Mouse (Mus musculus): Measurements from ENCODE around the gene Rin1.
"Not testable (repeated sequence)": the region's sequence is repeated elsewhere in the genome, so short reads cannot be mapped to it uniquely, and the experiment has no call there.

Gene Rin1

DNA sequence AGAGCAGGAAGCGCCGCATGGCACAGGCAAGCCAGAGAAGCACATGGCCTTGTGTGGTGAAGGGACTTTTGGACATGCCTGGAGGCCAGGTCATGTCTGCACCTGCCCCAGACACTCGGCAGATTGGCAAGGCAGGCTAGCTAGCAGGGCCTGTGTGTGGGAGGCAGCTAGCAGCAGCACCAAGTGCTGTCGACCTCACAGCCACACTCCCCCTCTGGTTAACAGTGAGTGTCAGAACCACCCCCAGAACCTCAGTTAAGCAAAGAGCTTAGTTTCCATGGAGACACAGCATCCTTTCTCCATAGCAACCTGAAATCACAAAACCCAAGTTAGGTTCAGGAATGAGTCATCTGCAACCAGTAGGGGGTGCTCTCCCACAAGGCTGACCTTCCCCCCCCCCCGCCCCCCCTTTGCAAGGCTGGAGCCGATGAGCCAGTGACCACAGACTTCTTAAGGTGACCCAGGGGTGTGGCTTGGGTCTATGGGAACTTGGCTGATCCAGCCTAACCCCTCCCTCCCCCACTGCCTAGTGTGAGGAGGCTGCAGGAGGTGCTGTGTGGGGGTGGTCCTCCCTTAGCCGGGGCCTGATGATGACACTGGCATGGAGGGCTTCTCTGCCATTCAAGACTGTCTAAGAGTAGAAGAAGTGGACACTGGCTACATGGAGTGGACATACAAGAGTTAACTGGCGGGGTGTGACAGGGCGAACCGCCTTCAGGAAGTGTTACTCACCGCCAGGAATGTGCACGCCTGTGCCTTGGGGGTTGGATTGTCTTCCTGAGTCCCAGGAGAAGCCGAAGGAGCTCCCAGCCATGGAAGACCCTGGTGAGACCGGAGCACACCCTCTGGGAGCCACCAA is at the start of gene Rin1:
Rin1 (plus strand) TSS at position 435 of the 859 bp plus-strand sequence.
- DNase-seq: no peak

DNA sequence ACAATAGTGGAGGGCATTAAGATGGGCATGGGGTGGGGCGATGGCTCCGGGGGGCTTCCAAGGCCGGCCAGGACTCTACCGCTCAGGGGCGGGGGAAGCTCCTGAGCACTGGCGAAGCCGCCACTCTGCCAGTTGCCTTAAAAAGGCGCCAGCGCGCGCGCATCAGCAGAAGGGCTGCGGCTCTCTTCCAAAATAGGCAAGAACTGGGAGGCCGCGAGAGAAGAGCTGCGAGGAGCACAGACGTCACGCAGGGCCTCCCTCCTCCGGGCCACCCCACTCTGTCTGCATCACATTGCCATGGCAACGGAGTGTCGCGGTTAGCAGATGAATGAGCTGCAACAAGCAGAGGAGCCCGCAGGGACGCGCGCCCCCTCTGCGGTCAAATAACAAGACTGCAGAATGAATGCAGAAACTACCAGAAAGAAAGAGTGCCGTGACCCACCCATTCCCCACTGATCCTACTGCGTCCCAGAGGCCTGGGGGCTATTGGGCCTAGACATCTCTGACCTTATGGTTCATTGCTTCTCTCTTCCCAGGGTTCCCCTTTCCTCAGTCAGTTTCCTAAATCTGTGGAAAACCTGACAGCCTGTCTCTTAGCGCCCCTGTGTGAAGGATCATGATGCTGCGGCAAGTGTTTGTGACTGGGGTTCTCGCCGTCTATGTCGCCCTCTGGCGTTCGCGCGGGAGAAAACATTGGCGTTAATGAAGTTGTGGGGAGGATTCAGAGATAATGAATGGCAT is 48.4 kb upstream of the Rin1 start:
- DNase-seq: peak; percentile 46 to 67

DNA sequence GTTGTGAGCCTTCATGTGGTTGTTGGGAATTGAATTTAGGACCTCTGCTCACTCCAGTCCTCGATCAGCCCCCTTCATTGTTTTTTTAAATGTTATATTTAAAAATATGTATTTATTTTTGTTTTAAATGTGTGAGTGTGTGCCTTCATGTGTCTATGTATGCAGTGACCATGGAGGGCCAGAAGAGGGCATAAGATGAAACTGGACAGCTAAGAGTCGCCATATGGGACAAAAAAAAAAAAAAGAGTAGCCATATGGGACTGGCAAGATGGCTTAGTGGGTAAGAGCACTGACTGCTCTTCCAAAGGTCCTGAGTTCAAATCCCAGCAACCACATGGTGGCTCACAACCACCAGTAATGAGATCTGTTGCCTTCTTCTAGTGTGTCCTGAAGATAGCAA is 46.6 kb upstream of the Rin1 start:
- DNase-seq: not testable (repeated sequence)

DNA sequence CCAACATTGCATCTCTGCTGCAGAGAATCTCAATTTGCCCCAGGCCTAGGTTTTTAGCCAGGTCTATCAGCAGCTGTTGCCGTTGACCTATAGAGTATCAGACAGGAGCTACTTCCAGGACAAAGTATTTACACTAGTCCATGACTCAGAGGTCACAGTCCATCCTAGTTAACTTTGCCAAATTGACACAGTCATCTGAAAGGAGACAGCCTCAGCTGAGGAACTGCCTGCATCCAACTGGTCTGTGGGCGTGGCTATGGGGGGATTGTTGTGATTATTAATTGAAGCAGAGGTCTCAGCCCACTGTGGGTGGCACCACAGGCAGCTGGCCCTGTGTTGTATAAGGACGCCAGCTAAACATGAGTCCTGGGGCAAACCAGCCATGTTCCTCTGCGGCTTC is 45.4 kb upstream of the Rin1 start:
- DNase-seq: no peak

DNA sequence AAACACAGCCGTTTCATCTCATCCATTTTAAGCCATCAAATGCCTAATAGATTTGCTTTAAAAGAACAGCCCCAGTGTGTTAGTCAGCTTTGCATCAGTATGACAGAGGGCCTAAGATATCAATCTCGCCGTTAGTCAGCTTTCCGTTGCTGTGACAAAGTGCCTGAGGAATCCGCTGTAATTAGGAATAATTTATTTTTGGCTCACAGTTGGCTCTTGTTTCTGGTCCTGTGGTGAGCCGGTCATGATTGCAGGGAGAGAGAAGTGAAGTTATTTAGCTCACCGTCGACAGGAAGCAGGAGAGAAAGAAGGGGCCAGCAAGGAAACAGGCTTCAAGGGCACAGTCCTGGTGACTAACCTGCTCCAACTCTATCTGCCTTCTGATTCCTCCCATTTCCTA is 37.1 kb upstream of the Rin1 start:
- DNase-seq: no peak

DNA sequence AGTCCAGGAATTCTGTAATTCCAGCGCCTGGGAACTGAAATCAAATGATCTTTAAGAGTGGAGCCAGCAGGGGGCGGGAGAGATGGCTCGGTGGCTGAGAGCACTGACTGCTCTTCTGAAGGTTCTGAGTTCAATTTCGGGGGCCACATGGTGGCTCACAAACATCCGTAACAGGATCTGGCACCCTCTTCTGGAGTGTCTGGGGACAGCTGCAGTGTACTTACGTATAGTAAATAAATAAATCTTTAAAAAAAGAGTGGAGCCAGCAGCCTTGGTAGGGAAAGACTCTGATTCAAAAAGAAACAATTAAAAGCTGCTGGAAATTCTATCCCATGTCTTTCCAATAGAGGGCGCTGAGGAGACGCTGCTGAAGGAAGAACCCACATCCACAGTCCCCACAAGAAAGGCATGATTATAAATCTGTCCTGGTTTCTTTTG is 35.3 kb upstream of the Rin1 start:
- DNase-seq: peak in 1 of 2 experiments; percentile 26

DNA sequence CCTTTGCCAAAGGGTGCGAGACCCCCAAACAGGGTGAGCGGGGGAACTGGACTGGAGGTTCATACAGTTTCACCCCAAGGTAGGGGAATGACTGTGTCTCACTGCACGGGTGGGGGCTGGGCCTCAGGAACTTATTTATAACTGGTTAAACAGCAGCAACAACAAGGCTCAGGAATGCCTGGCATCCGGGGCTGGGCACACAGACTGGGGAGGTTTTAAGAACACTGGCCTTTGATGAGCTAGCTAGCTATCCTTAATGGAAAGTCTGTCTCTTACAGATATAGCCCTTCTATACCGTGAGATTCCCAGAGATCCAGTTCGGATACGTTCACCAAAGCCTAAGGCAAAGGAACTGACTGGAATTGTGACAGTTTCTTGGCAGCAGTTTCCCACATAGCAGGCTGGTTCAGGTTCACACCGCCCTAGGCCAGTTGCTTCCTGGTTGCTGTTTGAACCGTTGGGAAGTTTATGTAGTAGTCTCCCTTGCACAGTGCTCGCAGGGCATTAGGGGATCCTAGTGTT is 34.0 kb upstream of the Rin1 start:
- no peak for DNase-seq

DNA sequence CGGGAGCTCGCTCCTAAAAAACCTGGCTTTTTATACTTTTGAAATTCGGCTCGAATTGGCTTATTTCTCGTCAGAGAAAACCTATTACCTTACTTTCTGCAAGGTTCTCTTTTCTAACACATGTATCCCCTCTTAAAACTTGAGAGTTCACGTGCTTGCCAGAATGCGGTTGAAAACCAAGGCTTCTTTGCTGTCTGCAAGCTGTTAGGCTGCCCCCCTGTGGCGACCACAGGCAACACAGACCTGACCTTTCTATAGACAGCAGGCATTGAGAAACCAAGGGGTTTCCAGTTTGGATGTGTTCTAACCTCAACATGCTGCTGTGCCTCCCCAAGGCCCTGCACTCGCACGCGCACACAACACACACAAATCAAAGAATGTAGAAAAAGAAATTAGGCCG is 33.5 kb upstream of the Rin1 start:
- peak; percentile 44 to 74 for DNase-seq

DNA sequence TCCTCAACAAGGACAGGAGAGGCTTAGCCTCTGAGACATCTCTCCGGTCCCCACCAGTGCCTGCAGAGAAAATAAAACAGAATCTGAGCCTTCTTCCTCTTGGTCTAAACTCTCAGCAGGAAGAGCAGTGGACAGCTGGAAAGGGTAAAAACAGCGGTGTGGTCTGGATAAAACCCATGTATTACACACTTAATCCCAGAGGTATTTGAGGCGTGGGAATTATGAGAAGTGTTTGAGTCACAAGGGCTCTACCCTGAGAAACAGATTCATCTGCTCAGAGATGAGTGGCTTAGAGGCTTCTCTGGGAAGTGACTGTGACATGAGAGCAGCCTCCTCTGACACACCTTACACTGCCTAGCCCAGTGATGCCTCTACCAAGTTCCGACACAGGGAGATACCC is 32.7 kb upstream of the Rin1 start:
- DNase-seq: no peak

DNA sequence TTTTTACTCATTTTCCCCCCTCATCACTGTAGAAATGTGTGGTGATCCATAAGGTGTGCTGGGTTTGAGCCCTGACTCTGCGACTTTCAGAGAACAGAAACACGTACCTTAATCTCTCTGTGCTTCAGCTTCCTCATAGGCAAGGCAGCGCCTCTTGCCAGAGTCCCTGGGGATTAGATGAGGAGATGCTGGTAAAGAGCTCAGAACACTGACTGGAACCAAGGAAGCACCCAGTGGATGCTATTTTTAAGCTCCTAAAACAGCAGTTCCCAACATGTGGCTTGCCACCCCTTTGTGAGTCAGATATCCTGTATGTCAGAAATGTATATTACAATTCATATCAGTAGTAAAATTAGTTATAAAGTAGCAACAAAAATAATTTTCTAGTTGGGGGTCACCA is 32.1 kb upstream of the Rin1 start:
- no peak for DNase-seq

DNA sequence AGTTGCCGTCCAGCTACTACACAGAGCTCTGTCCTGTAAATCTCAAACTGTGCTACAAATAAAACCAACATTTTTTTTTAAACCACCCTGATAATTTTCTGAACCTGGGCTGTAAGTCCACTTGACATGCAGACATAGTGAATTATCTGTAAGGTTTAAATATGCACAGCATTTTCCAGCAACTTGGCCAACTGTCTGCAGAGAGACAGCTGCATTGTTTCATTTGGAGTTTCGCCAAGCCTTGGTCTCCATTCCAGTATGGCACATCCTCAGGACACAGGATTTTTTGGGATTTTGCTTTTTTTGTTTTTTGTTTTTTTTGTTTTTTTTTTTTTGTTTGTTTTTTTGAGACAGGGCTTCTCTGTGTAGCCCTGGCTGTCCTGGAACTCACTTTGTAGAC is 28.9 kb upstream of the Rin1 start:
- no peak for DNase-seq

DNA sequence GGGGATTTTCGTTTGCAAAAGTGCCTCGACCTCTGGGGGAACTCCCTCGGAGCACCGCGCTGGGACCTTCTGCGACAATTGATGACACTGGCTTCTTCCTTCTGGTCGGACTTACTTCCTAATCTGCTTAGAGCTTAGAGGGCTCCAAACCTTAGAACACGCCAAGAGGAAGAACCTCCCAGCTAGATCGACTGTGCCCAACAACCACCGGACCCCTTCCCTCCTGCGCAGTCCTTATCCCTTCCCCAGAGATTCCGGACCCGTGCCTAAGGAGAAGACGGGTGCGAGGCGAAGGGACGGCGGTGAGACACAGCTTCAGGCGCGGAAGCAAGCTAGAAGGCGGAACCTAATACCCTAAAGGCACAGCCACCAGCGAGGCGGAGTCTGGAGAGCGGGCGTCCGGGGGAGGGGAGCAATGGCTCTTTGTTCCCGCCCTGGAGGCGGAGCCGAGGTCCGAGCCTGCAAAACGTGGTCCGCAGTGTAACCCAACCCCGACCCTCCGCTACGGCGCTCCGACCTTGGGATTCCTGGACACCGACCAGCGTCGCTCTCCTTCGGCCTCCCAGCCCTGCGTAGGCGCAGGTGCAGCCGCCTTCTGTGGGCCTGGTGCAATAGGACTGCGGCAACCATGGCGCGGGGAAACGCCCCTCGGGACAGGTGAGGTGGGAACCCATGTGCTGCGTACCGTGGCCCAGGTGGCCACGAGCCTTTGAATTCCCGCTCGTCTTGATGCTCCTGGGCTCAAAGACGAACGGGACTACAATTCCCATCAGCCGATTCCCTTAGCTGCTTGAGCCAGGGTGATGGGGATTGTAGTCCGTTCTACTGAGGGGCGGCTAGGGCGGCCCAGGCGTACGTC is 26.4 kb upstream of the Rin1 start, which contains the start of gene Slc29a2:
Slc29a2 (plus strand) TSS at position 240 of the 859 bp plus-strand sequence.
- peak; percentile 87 to 92 for DNase-seq

DNA sequence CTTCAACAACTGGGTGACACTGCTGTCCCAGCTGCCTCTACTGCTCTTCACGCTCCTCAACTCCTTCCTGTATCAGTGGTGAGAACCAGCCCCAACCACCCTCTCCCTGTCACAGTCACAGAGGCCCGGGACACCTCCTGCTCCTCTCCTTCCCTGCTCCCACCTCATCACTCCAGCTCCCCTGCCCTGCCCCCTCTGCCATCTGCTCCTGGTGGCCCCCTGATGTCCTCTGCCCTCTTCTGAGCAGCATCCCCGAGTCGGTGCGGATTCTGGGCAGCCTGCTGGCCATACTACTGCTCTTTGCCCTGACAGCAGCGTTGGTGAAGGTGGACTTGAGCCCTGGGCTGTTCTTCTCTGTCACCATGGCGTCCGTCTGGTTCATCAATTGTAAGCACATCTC is 24.2 kb upstream of the Rin1 start:
- no peak for DNase-seq

DNA sequence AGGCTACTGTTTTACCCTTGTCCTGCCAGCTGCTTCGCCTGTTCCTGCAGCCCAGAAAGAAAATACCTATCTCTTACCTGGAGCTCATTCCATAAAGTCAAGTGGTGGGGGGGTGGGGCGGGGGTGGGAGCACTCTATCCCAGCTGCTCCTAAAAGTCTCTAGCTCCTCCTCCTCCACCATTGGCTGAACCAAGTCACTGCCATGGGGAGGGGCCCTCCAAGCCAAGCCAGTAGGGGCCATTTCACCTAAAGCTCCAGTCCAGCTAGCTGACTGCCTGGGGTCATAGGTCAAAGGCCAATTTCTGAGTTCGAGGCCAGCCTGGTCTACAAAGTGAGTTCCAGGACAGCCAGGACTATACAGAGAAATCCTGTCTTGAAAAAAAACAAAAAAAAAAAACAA is 17.6 kb upstream of the Rin1 start:
- no peak for DNase-seq

DNA sequence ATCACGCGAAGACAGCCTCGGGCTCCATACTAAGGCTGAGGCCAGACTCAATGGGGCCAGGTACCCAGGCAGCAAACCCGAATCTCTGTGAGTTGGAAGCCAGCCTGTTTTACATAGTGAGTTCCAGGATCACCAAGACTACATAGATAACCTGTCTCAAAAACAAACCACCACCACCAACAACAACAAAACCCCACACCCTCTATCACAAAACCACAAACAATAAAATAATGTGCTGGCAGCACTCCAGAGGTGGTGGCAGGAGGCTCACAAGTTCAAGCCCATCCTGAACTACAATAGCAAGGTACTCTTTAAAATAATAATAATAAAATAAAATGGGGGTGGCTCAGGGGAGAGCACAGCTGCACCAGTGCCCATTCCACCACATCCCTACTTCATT is 13.7 kb upstream of the Rin1 start:
- no peak for DNase-seq

DNA sequence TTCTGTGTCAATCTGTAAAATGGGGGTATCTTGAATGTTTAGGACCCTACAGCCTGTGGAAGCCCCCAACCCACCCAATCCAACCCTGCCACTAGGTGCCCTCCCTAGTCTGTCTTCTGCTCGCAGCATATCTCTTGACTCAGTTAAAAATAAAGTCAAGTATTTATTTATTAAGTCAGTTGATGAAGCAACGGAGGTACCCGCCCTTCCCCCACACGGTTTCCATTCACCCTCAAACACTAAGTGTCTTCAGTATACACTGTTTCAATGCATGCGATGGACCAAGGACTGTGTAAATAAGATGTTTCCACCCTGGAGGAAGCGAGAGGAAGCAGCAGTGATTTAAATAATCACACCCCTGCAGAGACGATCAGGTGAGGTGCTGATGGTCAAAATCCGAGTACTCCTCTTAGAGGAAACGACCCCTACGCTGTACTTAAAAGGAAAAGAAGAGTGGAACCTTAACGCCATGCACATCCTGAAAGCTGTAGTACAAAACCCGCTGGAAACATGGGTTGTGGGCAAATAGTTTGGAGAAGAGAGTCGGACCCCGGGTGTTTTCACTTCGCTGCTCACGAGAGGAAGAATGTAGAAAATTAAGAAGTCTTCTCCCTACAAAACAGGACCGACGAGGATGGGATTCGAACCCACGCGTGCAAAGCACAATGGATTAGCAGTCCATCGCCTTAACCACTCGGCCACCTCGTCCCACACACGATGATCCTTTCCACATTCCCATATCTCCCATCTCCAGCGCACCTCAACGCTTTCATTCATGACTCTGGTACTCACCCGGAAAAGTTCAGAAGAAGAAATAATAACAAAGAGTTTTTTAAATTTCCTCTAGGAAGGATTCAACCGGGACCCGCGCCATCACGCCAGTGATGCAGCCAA is 12.4 kb upstream of the Rin1 start:
- DNase-seq: peak; percentile 25 to 39

DNA sequence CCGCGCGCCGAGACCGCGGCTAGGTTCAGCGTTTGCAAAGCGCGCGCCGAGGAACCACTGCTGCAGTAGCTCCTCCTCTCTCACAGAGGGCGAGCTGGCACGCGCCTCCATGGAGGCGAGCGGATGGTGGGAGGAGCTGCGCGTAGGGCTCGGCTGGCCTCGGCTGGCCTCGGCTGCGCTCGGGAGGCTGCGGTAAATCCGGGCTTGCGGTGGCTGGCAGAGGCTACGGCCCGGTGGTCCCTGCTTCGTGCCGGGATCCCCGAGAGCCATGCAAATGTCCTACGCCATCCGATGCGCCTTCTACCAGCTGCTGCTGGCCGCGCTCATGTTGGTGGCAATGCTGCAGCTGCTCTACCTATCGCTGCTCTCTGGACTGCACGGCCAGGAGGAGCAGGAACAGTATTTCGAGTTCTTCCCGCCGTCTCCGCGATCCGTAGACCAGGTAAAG is 11.5 kb upstream of the Rin1 start, which contains the start of the genes B4gat1 and AC124502.3:
B4gat1 (plus strand) TSS at position 118 of the 448 bp plus-strand sequence.
AC124502.3 (plus strand) TSS at position 183 of the 448 bp plus-strand sequence.
- peak; percentile 78 to 82 for DNase-seq

DNA sequence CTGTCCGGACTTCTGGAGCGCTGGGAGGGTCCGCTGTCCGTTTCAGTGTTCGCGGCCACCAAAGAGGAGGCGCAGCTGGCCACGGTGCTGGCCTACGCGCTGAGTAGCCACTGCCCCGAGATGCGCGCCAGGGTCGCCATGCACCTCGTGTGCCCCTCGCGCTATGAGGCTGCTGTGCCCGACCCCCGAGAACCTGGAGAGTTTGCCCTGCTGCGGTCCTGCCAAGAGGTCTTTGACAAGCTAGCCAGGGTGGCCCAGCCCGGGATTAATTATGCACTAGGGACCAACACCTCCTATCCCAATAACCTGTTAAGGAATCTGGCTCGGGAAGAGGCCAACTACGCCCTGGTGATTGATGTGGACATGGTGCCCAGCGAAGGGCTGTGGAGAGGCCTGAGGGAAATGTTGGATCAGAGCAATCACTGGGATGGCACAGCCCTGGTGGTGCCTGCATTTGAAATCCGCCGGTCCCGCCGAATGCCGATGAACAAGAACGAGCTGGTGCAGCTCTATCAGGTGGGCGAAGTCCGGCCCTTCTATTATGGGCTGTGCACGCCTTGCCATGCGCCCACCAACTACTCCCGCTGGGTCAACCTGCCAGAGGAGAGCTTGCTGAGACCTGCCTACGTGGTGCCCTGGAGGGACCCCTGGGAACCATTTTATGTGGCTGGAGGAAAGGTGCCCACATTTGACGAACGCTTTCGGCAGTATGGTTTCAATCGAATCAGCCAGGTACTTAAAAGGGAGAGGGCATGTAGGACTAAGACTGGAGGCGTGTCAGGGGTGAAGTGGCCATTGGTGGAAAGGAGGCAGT is 10.8 kb upstream of the Rin1 start:
- no peak for DNase-seq

DNA sequence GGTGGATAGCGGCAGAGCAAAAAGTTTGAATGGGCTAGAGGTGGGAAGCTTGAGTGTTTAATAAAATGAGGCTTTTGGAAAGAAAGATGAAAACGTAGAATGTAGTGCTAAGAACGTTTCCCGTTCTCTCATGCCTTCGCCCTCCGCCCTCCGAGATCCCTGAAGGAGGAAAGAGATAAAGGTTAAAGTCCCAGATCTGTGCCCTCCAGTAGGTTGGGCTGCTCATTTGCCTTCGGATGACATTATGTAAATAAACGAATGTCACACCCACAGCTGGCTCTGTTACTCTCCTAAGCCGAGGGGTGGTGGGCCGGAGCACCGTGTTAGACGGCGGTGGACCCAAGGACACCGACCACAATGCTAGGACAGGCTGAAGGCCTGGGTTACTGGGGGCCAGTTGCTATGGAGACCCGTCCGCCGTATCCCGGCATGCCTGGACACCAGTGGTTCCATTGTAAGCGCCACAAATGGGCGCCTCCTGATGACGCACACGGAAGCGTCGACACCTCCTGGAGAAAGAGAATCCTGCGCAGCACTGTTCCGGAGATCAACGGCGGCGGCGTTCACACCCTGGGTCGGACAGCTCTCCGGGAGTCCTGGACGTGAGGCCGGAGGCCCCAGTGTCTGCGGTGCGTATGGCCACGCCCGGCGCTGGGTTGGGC is 9.3 kb upstream of the Rin1 start, which contains the start of gene Brms1:
Brms1 (plus strand) TSS at position 493 of the 662 bp plus-strand sequence.
- peak; percentile 76 to 82 for DNase-seq

DNA sequence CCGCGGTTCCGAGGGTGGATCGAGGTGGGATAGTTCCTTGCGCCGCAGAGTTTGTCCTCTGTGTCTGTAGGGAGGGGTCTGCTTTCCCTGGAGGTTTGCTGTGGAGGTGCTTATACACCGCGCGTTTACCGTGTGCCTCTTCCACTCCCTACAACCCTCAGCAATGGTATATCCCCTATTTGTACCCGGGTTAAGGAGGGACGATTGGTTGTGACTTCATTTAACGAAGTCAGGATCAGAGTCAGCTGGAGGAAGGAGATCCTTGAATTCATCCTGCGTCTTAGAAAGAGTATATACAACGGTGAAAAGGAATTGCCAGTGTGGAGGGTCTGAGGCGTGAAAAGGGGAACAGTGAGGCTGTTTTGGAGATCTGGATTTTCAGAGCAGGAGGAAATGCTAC is 8.7 kb upstream of the Rin1 start:
- no peak for DNase-seq

Measured in spleen, adult 18-20 months (tissue).